Mouse (Mus musculus) liver, embryonic 16.5 days (tissue): Measurements from ENCODE around the gene Tgm2. TPM values are rescaled to one million over a fixed set of nuclear protein-coding genes. Genes with fewer than 3 reads are reported as not detected.

Experiments
- ATAC-seq: fragments of 200-750 bp; cut with Nextera tagmentation; 2 replicates; pipeline ENCODE4 v1.8.0; 2017; ENCODE audit warnings: low read depth, mild to moderate bottlenecking, moderate number of reproducible peaks, moderate library complexity
- H3K27ac ChIP-seq: fragments of 300-500 bp; sonication (generic); 2 replicates; pipeline ENCODE4 v1.5.1; 2014; ENCODE audit warnings: mild to moderate bottlenecking, low read length
- H3K27me3 ChIP-seq: fragments of 300-500 bp; sonication (generic); 2 replicates; pipeline ENCODE4 v1.6.1; 2014; ENCODE audit warnings: low read depth, low read length, mixed read lengths; ENCODE audit not compliant: control insufficient read depth, insufficient read depth
- H3K36me3 ChIP-seq: fragments of 300-500 bp; sonication (generic); 2 replicates; pipeline ENCODE4 v1.6.1; 2014; ENCODE audit warnings: mild to moderate bottlenecking; ENCODE audit not compliant: control insufficient read depth, insufficient read depth
- H3K4me1 ChIP-seq: fragments of 300-500 bp; sonication (generic); 2 replicates; pipeline ENCODE4 v1.6.1; 2014; ENCODE audit warnings: low read depth, low read length, mixed read lengths; ENCODE audit not compliant: control insufficient read depth
- H3K4me2 ChIP-seq: fragments of 300-500 bp; sonication (generic); 2 replicates; pipeline ENCODE4 v1.6.1; 2014; ENCODE audit warnings: low read depth, low read length, mixed read lengths
- H3K4me3 ChIP-seq: fragments of 300-500 bp; sonication (generic); 2 replicates; pipeline ENCODE4 v1.5.1; 2014; ENCODE audit warnings: low read depth, mild to moderate bottlenecking, low read length
- H3K9ac ChIP-seq: fragments of 300-500 bp; sonication (generic); 2 replicates; pipeline ENCODE4 v1.6.1; 2014; ENCODE audit warnings: low read depth, low read length
- H3K9me3 ChIP-seq: fragments of 300-500 bp; sonication (generic); replicated peaks from 2 replicates; pipeline ENCODE4 v1.6.1; 2016; ENCODE audit warnings: low read length; ENCODE audit not compliant: control insufficient read depth
- WGBS: fragments of 180-500 bp; shearing (Covaris S2); extraction: QIAGEN DNeasy Blood & Tissue Kit; methylation state at CpG from one replicate; pipeline ENCODE4 v1.1.7; 2014; ENCODE audit not compliant: insufficient replicate concordance; 5-methylcytosine and 5-hydroxymethylcytosine counted together
- polyA plus RNA-seq: library from polyadenylated mRNA; unstranded; fragments of >200 nt; fragmentation: Nextera tagmentation; extraction: Ambion mirVana; gene quantifications from 2 replicates; pipeline ENCODE4 v1.2.1, GENCODE M21; 2015

Tgm2 gene
- polyA plus RNA-seq, 1 experiment from 2014 or later: 74.3 TPM

GRCm38 (mm10) chr2:158151077-158151476 is 4.8 kb upstream of the Tgm2 start:
- no peak for ATAC-seq
- Histone ChIP-seq H3K9me3 (peaks cover 2% of the 10 kb centered on the region; the same call in 1 of the 2 replicates), H3K27me3 (no peaks in the 10 kb centered on the region), H3K4me3 (no peak overlapping the region), H3K36me3 (no peaks in the 10 kb centered on the region), H3K9ac (no peak overlapping the region), H3K4me1 (peaks cover 30% of the 10 kb centered on the region), H3K27ac (no peak overlapping the region), H3K4me2 (no peak overlapping the region)
- 89% methylated on average over 3 of the region's 3 CpGs for WGBS

DNA sequence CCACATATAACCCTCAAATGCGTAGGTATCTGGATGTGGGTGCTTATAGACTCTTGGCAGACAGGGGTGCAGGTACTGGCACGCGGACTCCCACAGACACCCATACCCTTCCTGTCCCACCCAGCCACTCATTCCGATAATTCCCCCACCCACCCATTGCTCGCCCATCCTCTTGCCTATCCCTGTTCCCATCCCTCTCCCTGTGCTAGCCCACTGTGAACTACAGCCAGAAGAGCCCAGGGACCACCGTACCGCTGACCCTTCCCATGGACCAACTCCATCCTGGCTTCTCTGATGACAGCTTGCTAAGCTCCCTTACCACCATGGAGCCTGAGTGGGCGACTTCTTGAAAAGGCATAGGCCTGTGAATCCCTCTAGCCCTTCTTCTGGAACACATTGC is 735 bp upstream of the Tgm2 start:
- Histone ChIP-seq H3K9me3 (peaks cover 2% of the 10 kb centered on the region; the same call in 1 of the 2 replicates), H3K27me3 (no peaks in the 10 kb centered on the region), H3K36me3 (no peaks in the 10 kb centered on the region), H3K9ac (no peak overlapping the region), H3K4me2 (no peak overlapping the region), H3K27ac (no peak overlapping the region), H3K4me1 (peaks cover 35% of the 10 kb centered on the region), H3K4me3 (no peak overlapping the region)
- WGBS: 83% methylated on average over 8 of the region's 8 CpGs
- ATAC-seq: no peak

GRCm38 (mm10) chr2:158145528-158146065 is 639 bp downstream of the Tgm2 start:
- Histone ChIP-seq H3K4me3 (peak overlapping the region; percentile 85), H3K27ac (peak overlapping the region; percentile 79), H3K9ac (peak overlapping the region; percentile 93), H3K9me3 (no peaks in the 10 kb centered on the region), H3K27me3 (no peaks in the 10 kb centered on the region), H3K4me1 (peaks cover 49% of the 10 kb centered on the region), H3K4me2 (peak overlapping the region; percentile 61), H3K36me3 (peaks cover 12% of the 10 kb centered on the region)
- ATAC-seq: no peak
- 51% methylated on average over 5 of the region's 5 CpGs for WGBS

GRCm38 (mm10) chr2:158144750-158145527 is 1.3 kb downstream of the Tgm2 start:
- peak overlapping the region; percentile 93 for H3K9ac ChIP-seq
- H3K4me2 ChIP-seq: peak overlapping the region; percentile 61
- peak overlapping the region; percentile 79 for H3K27ac ChIP-seq
- no peaks in the 10 kb centered on the region for H3K9me3 ChIP-seq
- 63% methylated on average over 6 of the region's 6 CpGs for WGBS
- peak overlapping the region; percentile 85 for H3K4me3 ChIP-seq
- no peak for ATAC-seq
- H3K36me3 ChIP-seq: peaks cover 19% of the 10 kb centered on the region
- H3K4me1 ChIP-seq: peaks cover 55% of the 10 kb centered on the region
- no peaks in the 10 kb centered on the region for H3K27me3 ChIP-seq

DNA sequence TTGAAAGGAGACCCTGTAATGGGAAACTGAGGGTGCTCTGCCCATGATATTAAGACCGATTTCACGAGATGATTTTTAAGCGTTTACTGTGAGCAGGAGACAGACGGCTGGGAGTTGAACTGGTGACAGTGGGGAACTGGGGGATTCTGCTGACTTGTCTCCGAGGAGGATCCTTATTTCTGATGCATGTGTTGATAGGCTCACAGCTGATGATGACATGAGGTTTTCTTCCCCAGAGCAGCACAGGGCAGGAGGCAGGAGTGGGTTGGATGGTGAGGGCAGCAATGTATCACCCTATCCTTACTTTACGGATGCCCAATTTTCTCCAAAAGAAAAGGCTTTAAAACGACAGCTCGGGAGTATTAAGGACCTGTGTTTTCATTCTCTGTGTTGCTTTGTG is 2.0 kb downstream of the Tgm2 start:
- peak; percentile 20 for ATAC-seq
- H3K27me3 ChIP-seq: no peaks in the 10 kb centered on the region
- peak overlapping the region; percentile 93 for H3K9ac ChIP-seq
- peak overlapping the region; percentile 79 for H3K27ac ChIP-seq
- H3K4me1 ChIP-seq: peaks cover 62% of the 10 kb centered on the region
- H3K36me3 ChIP-seq: peaks cover 26% of the 10 kb centered on the region
- H3K9me3 ChIP-seq: no peaks in the 10 kb centered on the region
- WGBS: 40% methylated on average over 8 of the region's 8 CpGs
- peak overlapping the region; percentile 61 for H3K4me2 ChIP-seq
- H3K4me3 ChIP-seq: peak overlapping the region; percentile 85

- H3K27ac ChIP-seq: peak overlapping the region; percentile 97
- peaks cover 63% of the 10 kb centered on the region for H3K4me1 ChIP-seq
- no peak for ATAC-seq
- WGBS: 63% methylated on average over 3 of the region's 3 CpGs
- peak overlapping the region; percentile 93 for H3K9ac ChIP-seq
- H3K27me3 ChIP-seq: no peaks in the 10 kb centered on the region
- H3K4me2 ChIP-seq: peak overlapping the region; percentile 61
- no peaks in the 10 kb centered on the region for H3K9me3 ChIP-seq
- peak overlapping the region; percentile 85 for H3K4me3 ChIP-seq
- H3K36me3 ChIP-seq: peaks cover 30% of the 10 kb centered on the region
These were observed 2.4 kb downstream of the Tgm2 start for GRCm38 (mm10) chr2:158143816-158144215.

GRCm38 (mm10) chr2:158142981-158143380 is 3.3 kb downstream of the Tgm2 start:
- peak overlapping the region; percentile 85 for H3K4me3 ChIP-seq

DNA sequence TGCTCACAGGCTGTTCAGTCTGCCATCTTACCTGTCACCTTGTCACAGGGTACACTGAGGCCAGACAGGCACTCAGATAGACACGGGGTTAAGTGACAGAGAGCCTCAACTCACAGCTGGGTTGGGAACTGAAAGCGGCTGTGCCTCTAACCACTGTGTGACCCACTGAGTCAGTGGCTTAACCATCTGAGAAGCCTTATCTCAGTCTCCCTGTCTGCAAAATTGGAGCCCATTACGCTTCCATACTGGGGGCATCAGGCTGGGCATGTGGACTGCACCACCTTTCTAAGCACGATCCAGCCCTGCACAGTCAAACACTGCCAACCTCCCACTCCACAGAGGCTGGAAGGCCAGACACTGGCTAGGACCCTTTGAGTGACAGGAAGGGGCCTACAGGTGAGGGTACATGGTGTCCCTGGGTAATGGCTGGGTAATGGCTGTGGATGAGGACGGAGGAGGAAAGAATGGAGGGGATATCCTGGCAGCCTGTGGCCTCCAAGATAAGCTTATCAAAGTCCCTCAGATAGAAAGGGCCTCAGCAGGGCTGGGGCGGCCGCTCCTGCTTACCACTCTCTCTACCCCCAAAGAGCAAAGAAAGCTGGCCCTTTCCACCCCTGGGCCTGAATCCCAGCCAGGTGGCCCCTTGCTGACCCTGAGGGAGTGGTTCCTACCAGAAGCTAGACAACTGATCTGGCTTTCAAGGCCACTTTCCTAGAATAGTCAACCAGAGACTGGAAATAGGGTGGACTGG is 4.4 kb downstream of the Tgm2 start:
- Histone ChIP-seq H3K4me2 (peak overlapping the region; percentile 61), H3K36me3 (peaks cover 49% of the 10 kb centered on the region), H3K9me3 (no peaks in the 10 kb centered on the region), H3K27me3 (no peaks in the 10 kb centered on the region), H3K27ac (peak overlapping the region; percentile 97), H3K9ac (peak overlapping the region; percentile 69), H3K4me1 (peaks cover 59% of the 10 kb centered on the region), H3K4me3 (peak overlapping the region; percentile 85)
- WGBS: 18% methylated on average over 7 of the region's 7 CpGs
- ATAC-seq: peak; percentile 86

More at GRCm38 (mm10) chr2:158142981-158143380, 3.3 kb downstream of the Tgm2 start:
- Histone ChIP-seq H3K4me1 (peaks cover 61% of the 10 kb centered on the region), H3K36me3 (peaks cover 38% of the 10 kb centered on the region), H3K9me3 (no peaks in the 10 kb centered on the region), H3K27ac (peak overlapping the region; percentile 97), H3K4me2 (peak overlapping the region; percentile 61), H3K9ac (peak overlapping the region; percentile 69), H3K27me3 (no peaks in the 10 kb centered on the region)
- WGBS: 65% methylated on average over 18 of the region's 18 CpGs
- no peak for ATAC-seq
